Mouse (Mus musculus): Measurements from ENCODE around the gene Cmip. TPM values are rescaled to one million over a fixed set of nuclear protein-coding genes. Genes with fewer than 3 reads are reported as not detected.

Cmip gene
- polyA plus RNA-seq, 1 experiment, result 17.3 TPM

GRCm38 (mm10) chr8:117240841-117241494 lies 15.9 kb upstream of the Cmip start:
- Histone ChIP-seq H3K27me3 (ENCODE audit: control insufficient read depth, insufficient read depth, insufficient read length) (no peaks in the 10 kb centered on the region), H3ac (ENCODE audit: control insufficient read depth, insufficient read length, low read depth) (no peak overlapping the region), H3K36me3 (ENCODE audit: control insufficient read depth, insufficient read depth) (no peaks in the 10 kb centered on the region), H3K79me3 (ENCODE audit: low read depth) (no peaks in the 10 kb centered on the region), H3K4me3 (ENCODE audit: insufficient read depth, poor library complexity, severe bottlenecking) (no peak overlapping the region), H3K79me2 (ENCODE audit: control insufficient read depth, insufficient read depth) (no peaks in the 10 kb centered on the region)
- TF ChIP-seq FOSL1 (IDR thresholded peaks at IDR 0.05; ENCODE audit: insufficient read depth, low read length, poor library complexity, severe bottlenecking) (no peak), USF1 (IDR thresholded peaks at IDR 0.05; ENCODE audit: low read depth) (no peak), MYOD1 (IDR thresholded peaks at IDR 0.05; ENCODE audit: control insufficient read depth, insufficient read length, low read depth) (no peak), CEBPB (IDR thresholded peaks at IDR 0.05; ENCODE audit: low read depth) (no peak), MYOG (IDR thresholded peaks at IDR 0.05; ENCODE audit: control insufficient read depth, extremely low read depth, insufficient read length) (no peak), CTCF (IDR thresholded peaks at IDR 0.05; ENCODE audit: control insufficient read depth, insufficient read depth, insufficient read length) (no peak), MAX (IDR thresholded peaks at IDR 0.05) (no peak)

- TF ChIP-seq MAX (IDR thresholded peaks at IDR 0.05) (no peak), FOSL1 (IDR thresholded peaks at IDR 0.05; ENCODE audit: insufficient read depth, low read length, poor library complexity, severe bottlenecking) (no peak), CEBPB (IDR thresholded peaks at IDR 0.05; ENCODE audit: low read depth) (no peak), USF1 (IDR thresholded peaks at IDR 0.05; ENCODE audit: low read depth) (no peak), MYOD1 (IDR thresholded peaks at IDR 0.05; ENCODE audit: control insufficient read depth, insufficient read length, low read depth) (no peak), MYOG (IDR thresholded peaks at IDR 0.05; ENCODE audit: control insufficient read depth, extremely low read depth, insufficient read length) (no peak), CTCF (IDR thresholded peaks at IDR 0.05; ENCODE audit: control insufficient read depth, insufficient read depth, insufficient read length) (no peak)
- Histone ChIP-seq H3K79me2 (ENCODE audit: control insufficient read depth, insufficient read depth) (no peaks in the 10 kb centered on the region), H3K4me3 (ENCODE audit: insufficient read depth, poor library complexity, severe bottlenecking) (no peak overlapping the region), H3K36me3 (ENCODE audit: control insufficient read depth, insufficient read depth) (no peaks in the 10 kb centered on the region), H3K27me3 (ENCODE audit: control insufficient read depth, insufficient read depth, insufficient read length) (no peaks in the 10 kb centered on the region), H3ac (ENCODE audit: control insufficient read depth, insufficient read length, low read depth) (no peak overlapping the region), H3K79me3 (ENCODE audit: low read depth) (no peaks in the 10 kb centered on the region)
Measured at GRCm38 (mm10) chr8:117241848-117242247, 15.0 kb upstream of the Cmip start.

- Histone ChIP-seq H3K79me3 (ENCODE audit: low read depth) (no peaks in the 10 kb centered on the region), H3K79me2 (ENCODE audit: control insufficient read depth, insufficient read depth) (no peaks in the 10 kb centered on the region), H3K36me3 (ENCODE audit: control insufficient read depth, insufficient read depth) (no peaks in the 10 kb centered on the region), H3ac (ENCODE audit: control insufficient read depth, insufficient read length, low read depth) (no peak overlapping the region), H3K4me3 (ENCODE audit: insufficient read depth, poor library complexity, severe bottlenecking) (no peak overlapping the region), H3K27me3 (ENCODE audit: control insufficient read depth, insufficient read depth, insufficient read length) (no peaks in the 10 kb centered on the region)
- TF ChIP-seq CEBPB (IDR thresholded peaks at IDR 0.05; ENCODE audit: low read depth), result no peak
- TF ChIP-seq MAX (IDR thresholded peaks at IDR 0.05), result no peak
- no peak for TF ChIP-seq USF1 (IDR thresholded peaks at IDR 0.05; ENCODE audit: low read depth)
- no peak for TF ChIP-seq FOSL1 (IDR thresholded peaks at IDR 0.05; ENCODE audit: insufficient read depth, low read length, poor library complexity, severe bottlenecking)
- no peak for TF ChIP-seq CTCF (IDR thresholded peaks at IDR 0.05; ENCODE audit: control insufficient read depth, insufficient read depth, insufficient read length)
- no peak for TF ChIP-seq MYOG (IDR thresholded peaks at IDR 0.05; ENCODE audit: control insufficient read depth, extremely low read depth, insufficient read length)
- TF ChIP-seq MYOD1 (IDR thresholded peaks at IDR 0.05; ENCODE audit: control insufficient read depth, insufficient read length, low read depth), result no peak
Measured at GRCm38 (mm10) chr8:117242286-117242685, 14.6 kb upstream of the Cmip start.

GRCm38 (mm10) chr8:117244601-117245000 lies 12.3 kb upstream of the Cmip start:
- H3K36me3 ChIP-seq (ENCODE audit: control insufficient read depth, insufficient read depth), result no peaks in the 10 kb centered on the region
- no peak overlapping the region for H3ac ChIP-seq (ENCODE audit: control insufficient read depth, insufficient read length, low read depth)
- no peaks in the 10 kb centered on the region for H3K27me3 ChIP-seq (ENCODE audit: control insufficient read depth, insufficient read depth, insufficient read length)
- H3K79me3 ChIP-seq (ENCODE audit: low read depth), result no peaks in the 10 kb centered on the region
- TF ChIP-seq USF1 (IDR thresholded peaks at IDR 0.05; ENCODE audit: low read depth) (no peak), MYOD1 (IDR thresholded peaks at IDR 0.05; ENCODE audit: control insufficient read depth, insufficient read length, low read depth) (no peak), CEBPB (IDR thresholded peaks at IDR 0.05; ENCODE audit: low read depth) (no peak), MYOG (IDR thresholded peaks at IDR 0.05; ENCODE audit: control insufficient read depth, extremely low read depth, insufficient read length) (no peak), FOSL1 (IDR thresholded peaks at IDR 0.05; ENCODE audit: insufficient read depth, low read length, poor library complexity, severe bottlenecking) (no peak), CTCF (IDR thresholded peaks at IDR 0.05; ENCODE audit: control insufficient read depth, insufficient read depth, insufficient read length) (no peak), MAX (IDR thresholded peaks at IDR 0.05) (no peak)
- H3K4me3 ChIP-seq (ENCODE audit: insufficient read depth, poor library complexity, severe bottlenecking), result no peak overlapping the region
- H3K79me2 ChIP-seq (ENCODE audit: control insufficient read depth, insufficient read depth), result no peaks in the 10 kb centered on the region

GRCm38 (mm10) chr8:117248341-117248740 lies 8.5 kb upstream of the Cmip start:
- Histone ChIP-seq H3K27me3 (ENCODE audit: control insufficient read depth, insufficient read depth, insufficient read length) (no peaks in the 10 kb centered on the region), H3K4me3 (ENCODE audit: insufficient read depth, poor library complexity, severe bottlenecking) (no peak overlapping the region), H3K79me3 (ENCODE audit: low read depth) (no peaks in the 10 kb centered on the region), H3ac (ENCODE audit: control insufficient read depth, insufficient read length, low read depth) (no peak overlapping the region), H3K36me3 (ENCODE audit: control insufficient read depth, insufficient read depth) (no peaks in the 10 kb centered on the region), H3K79me2 (ENCODE audit: control insufficient read depth, insufficient read depth) (no peaks in the 10 kb centered on the region)
- TF ChIP-seq MAX (IDR thresholded peaks at IDR 0.05), result no peak
- TF ChIP-seq CEBPB (IDR thresholded peaks at IDR 0.05; ENCODE audit: low read depth), result no peak
- no peak for TF ChIP-seq MYOD1 (IDR thresholded peaks at IDR 0.05; ENCODE audit: control insufficient read depth, insufficient read length, low read depth)

All from C2C12 (cell line).